In the genomic region with DNA sequence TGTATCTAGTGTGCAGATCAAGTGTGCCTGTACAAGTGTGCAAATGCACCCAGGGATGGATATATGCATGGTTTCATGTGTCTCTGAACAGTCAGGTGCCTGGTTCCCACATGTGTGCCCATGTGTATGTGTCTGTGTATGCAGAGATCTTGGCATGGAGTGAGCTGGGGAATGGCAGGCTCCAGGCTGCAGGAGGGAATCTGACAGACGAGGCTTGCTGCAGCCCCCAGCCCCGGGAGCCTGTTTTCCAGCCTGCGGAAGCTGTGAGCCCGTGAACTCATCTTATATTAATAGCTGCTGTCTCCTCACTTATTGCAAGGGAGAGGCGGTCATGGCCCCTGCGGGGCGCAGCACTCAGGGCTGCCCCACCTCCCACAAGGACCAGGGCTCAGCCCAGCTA, we compare ENCODE assay signal across 10 mouse cellular contexts. TPM values are rescaled to one million over a fixed set of nuclear protein-coding genes. Genes with fewer than 3 reads are reported as not detected.
DNase-seq lines count a peak whose midpoint lies in the region; ATAC-seq and TF ChIP-seq lines count a peak whose summit lies in the region.
"Had no signal": no experiment of that assay in that cellular context is flagged by ENCODE, and none has a peak within 500 bp of the region (broad histone marks: within the 10 kb centered on the region; RNA-seq: fewer than 3 reads in every experiment).

No protein-coding gene starts in this region.

- peak overlapping the region; percentile 27; the same call in 1 of the 2 replicates for H3K4me2 ChIP-seq in heart, embryonic 14.5 days (ENCODE audit: low read length)
- H3K4me2 ChIP-seq in embryonic facial prominence, embryonic 12.5 days (replicated peaks): no peak overlapping the region
- no peak overlapping the region for H3K4me2 ChIP-seq in hindbrain, embryonic 12.5 days (replicated peaks)
- no peak overlapping the region for H3K4me2 ChIP-seq in midbrain, embryonic 13.5 days (replicated peaks)

- no peaks in the 10 kb centered on the region for H3K36me3 ChIP-seq in heart, embryonic 14.5 days (ENCODE audit: control insufficient read depth, insufficient read depth, low read length)
- no peaks in the 10 kb centered on the region for H3K36me3 ChIP-seq in heart, adult 2 months (ENCODE audit: control insufficient read depth, insufficient read depth, low read length)
- no peaks in the 10 kb centered on the region for H3K36me3 ChIP-seq in embryonic facial prominence, embryonic 12.5 days
- no peaks in the 10 kb centered on the region for H3K36me3 ChIP-seq in hindbrain, embryonic 12.5 days
- no peaks in the 10 kb centered on the region for H3K36me3 ChIP-seq in midbrain, embryonic 13.5 days

- H3K27ac ChIP-seq in heart, embryonic 14.5 days (replicated peaks in 1 of 2; ENCODE audit: control insufficient read depth in 1 of 2, insufficient read depth in 1 of 2, low read depth in 2 of 2, low read length in 2 of 2): peak overlapping the region; percentile 61 to 65; a peak in 3 of 4 replicates
- no peak overlapping the region for H3K27ac ChIP-seq in heart, adult 2 months
- H3K27ac ChIP-seq in embryonic facial prominence, embryonic 12.5 days: 0 out of 2 replicates have a peak overlapping the region, but pooled peaks have one; percentile 2
- H3K27ac ChIP-seq in hindbrain, embryonic 12.5 days: peak overlapping the region; percentile 49; the same call in 1 of the 2 replicates
- peak overlapping the region; percentile 79 for H3K27ac ChIP-seq in midbrain, embryonic 13.5 days
- no peak overlapping the region for H3K27ac ChIP-seq in left cerebral cortex, adult 2 months

- H3K9ac ChIP-seq in heart, embryonic 14.5 days (ENCODE audit: low read length): peak overlapping the region; percentile 60
- no peak overlapping the region for H3K9ac ChIP-seq in heart, adult 2 months (ENCODE audit: low read depth, low read length)
- H3K9ac ChIP-seq in embryonic facial prominence, embryonic 12.5 days: no peak overlapping the region; the same call in 1 of the 2 replicates
- H3K9ac ChIP-seq in hindbrain, embryonic 12.5 days: no peak overlapping the region
- 0 out of 2 replicates have a peak overlapping the region, but pooled peaks have one; percentile 46 for H3K9ac ChIP-seq in midbrain, embryonic 13.5 days (replicated peaks)

- intact Hi-C loops in heart, adult 2 months (cut with DNase I): loop anchor here (5.0 kb wide), 1 partner anchor 192 kb away; the partner anchor contains the start of gene Ahdc1
- intact Hi-C loops in left cerebral cortex, adult 2 months (cut with DNase I): no loop called here

- no peak for ATAC-seq in heart, embryonic 14.5 days (ENCODE audit: insufficient number of reproducible peaks, insufficient read depth, low FRiP score, low read depth)
- no peak for ATAC-seq in embryonic facial prominence, embryonic 12.5 days (ENCODE audit: insufficient number of reproducible peaks, insufficient read depth, low FRiP score, low TSS enrichment)
- ATAC-seq in hindbrain, embryonic 12.5 days (ENCODE audit: low FRiP score): no peak
- ATAC-seq in midbrain, embryonic 13.5 days: no peak
- ATAC-seq: lung, postnatal 0 days had no signal

- TF ChIP-seq POLR2A in heart, adult 2 months (IDR thresholded peaks at IDR 0.05; ENCODE audit: insufficient read depth, low read depth, low read length): no peak

- no peak for TF ChIP-seq EP300 in heart, adult 2 months (IDR thresholded peaks at IDR 0.05; ENCODE audit: insufficient read depth, low read depth, low read length)

- H3K27me3 ChIP-seq in heart, embryonic 14.5 days (ENCODE audit: control insufficient read depth, insufficient read depth, low read length): no peaks in the 10 kb centered on the region
- H3K27me3 ChIP-seq in heart, adult 2 months (ENCODE audit: control insufficient read depth, insufficient read depth, low read length): no peaks in the 10 kb centered on the region
- no peaks in the 10 kb centered on the region for H3K27me3 ChIP-seq in embryonic facial prominence, embryonic 12.5 days
- H3K27me3 ChIP-seq in hindbrain, embryonic 12.5 days: peaks cover 11% of the 10 kb centered on the region; the same call in 1 of the 2 replicates
- H3K27me3 ChIP-seq in midbrain, embryonic 13.5 days: no peaks in the 10 kb centered on the region

- H3K9me3 ChIP-seq in heart, embryonic 14.5 days (ENCODE audit: control insufficient read depth, low read length): no peaks in the 10 kb centered on the region
- H3K9me3 ChIP-seq in embryonic facial prominence, embryonic 12.5 days: no peaks in the 10 kb centered on the region
- no peaks in the 10 kb centered on the region for H3K9me3 ChIP-seq in hindbrain, embryonic 12.5 days (replicated peaks)
- no peaks in the 10 kb centered on the region for H3K9me3 ChIP-seq in midbrain, embryonic 13.5 days

- TF ChIP-seq CTCF in heart, adult 2 months (IDR thresholded peaks at IDR 0.05): no peak
- no peak for TF ChIP-seq CTCF in left cerebral cortex, adult 2 months (IDR thresholded peaks at IDR 0.05)

- 17% methylated on average over 7 of the region's 7 CpGs for WGBS in heart, embryonic 14.5 days
- 30% methylated on average over 7 of the region's 7 CpGs for WGBS in heart, adult 2 months
- WGBS in embryonic facial prominence, embryonic 12.5 days: 37% methylated on average over 7 of the region's 7 CpGs
- WGBS in hindbrain, embryonic 12.5 days: 49% methylated on average over 7 of the region's 7 CpGs
- WGBS in midbrain, embryonic 13.5 days: 38% methylated on average over 7 of the region's 7 CpGs

- DNase-seq in heart, adult 2 months: no peak
- DNase-seq in adrenal gland, postnatal 25 days: no peak
- no peak for DNase-seq in frontal cortex, postnatal 25 days (ENCODE audit: low spot score in 2 of 2)
- no peak for DNase-seq in left cerebral cortex, adult 2 months (ENCODE audit: extremely low spot score in 1 of 2, low spot score in 2 of 2)
- DNase-seq: gastrocnemius, postnatal 25 days had no signal

- H3K4me1 ChIP-seq in heart, embryonic 14.5 days (ENCODE audit: control insufficient read depth in 2 of 2, insufficient read depth in 2 of 2, low read length in 2 of 2): peaks cover 29 to 33% of the 10 kb centered on the region in 2 experiments
- peaks cover 6% of the 10 kb centered on the region for H3K4me1 ChIP-seq in heart, adult 2 months (ENCODE audit: control insufficient read depth, insufficient read depth, low read length)
- peaks cover 37% of the 10 kb centered on the region for H3K4me1 ChIP-seq in embryonic facial prominence, embryonic 12.5 days
- peaks cover 39% of the 10 kb centered on the region for H3K4me1 ChIP-seq in hindbrain, embryonic 12.5 days
- H3K4me1 ChIP-seq in midbrain, embryonic 13.5 days (replicated peaks): peaks cover 41% of the 10 kb centered on the region

- no peaks in the 10 kb centered on the region for H3K79me2 ChIP-seq in heart, adult 2 months (replicated peaks; ENCODE audit: control insufficient read depth, insufficient read depth, low read length)

- H3K4me3 ChIP-seq in heart, embryonic 14.5 days (ENCODE audit: control insufficient read depth in 1 of 2, insufficient read depth in 1 of 2, low read depth in 1 of 2, low read length in 2 of 2): no peak overlapping the region
- H3K4me3 ChIP-seq in heart, adult 2 months: no peak overlapping the region
- no peak overlapping the region for H3K4me3 ChIP-seq in embryonic facial prominence, embryonic 12.5 days
- no peak overlapping the region for H3K4me3 ChIP-seq in hindbrain, embryonic 12.5 days
- H3K4me3 ChIP-seq in midbrain, embryonic 13.5 days (replicated peaks): no peak overlapping the region
- H3K4me3 ChIP-seq in left cerebral cortex, adult 2 months: no peak overlapping the region

RNA-seq across cellular contexts. Expression of gene Cd164l2, which starts 7.6 kb away (rescaled TPM):
- polyA plus RNA-seq in heart, embryonic 14.5 days (2014; fragmentation: Nextera tagmentation; extraction: Ambion mirVana): 0.42 and 0.82 TPM in 2 replicates
- not detected for total RNA-seq in heart, adult 2 months (2021)
- 0.53 and 0.66 TPM in 2 replicates for polyA plus RNA-seq in heart, adult 2 months (2012; rRNA removed)
- 2.2 and 3.7 TPM in 2 replicates for polyA plus RNA-seq in embryonic facial prominence, embryonic 12.5 days (2016; fragmentation: Nextera tagmentation; extraction: Ambion mirVana)
- 2.0 and 2.3 TPM in 2 replicates for polyA plus RNA-seq in hindbrain, embryonic 12.5 days (2016; fragmentation: Nextera tagmentation; extraction: Ambion mirVana)
- 0.67 and 1.3 TPM in 2 replicates for polyA plus RNA-seq in midbrain, embryonic 13.5 days (2015; fragmentation: Nextera tagmentation; extraction: Ambion mirVana)
- 1.4 and 1.5 TPM in 2 replicates for total RNA-seq in adrenal gland, postnatal 25 days (2021)
- 1 to 10 TPM; 7.3 to 7.7 TPM for total RNA-seq in left cerebral cortex, adult 2 months (2021)
- total RNA-seq: gastrocnemius, postnatal 25 days had no signal

RNA-seq across cellular contexts. Expression of gene Gpr3, which starts 8.0 kb away (rescaled TPM):
- polyA plus RNA-seq in heart, embryonic 14.5 days (2014; fragmentation: Nextera tagmentation; extraction: Ambion mirVana): 0.20 and 0.58 TPM in 2 replicates
- total RNA-seq in heart, adult 2 months (2021): under 1 TPM in 1 of 2 experiments, not detected in 1; 0.11 TPM
- 0.15 and 0.37 TPM in 2 replicates for polyA plus RNA-seq in heart, adult 2 months (2012; rRNA removed)
- 0.13 TPM in 1 of 2 replicates, not detected in the other for polyA plus RNA-seq in embryonic facial prominence, embryonic 12.5 days (2016; fragmentation: Nextera tagmentation; extraction: Ambion mirVana)
- polyA plus RNA-seq in hindbrain, embryonic 12.5 days (2016; fragmentation: Nextera tagmentation; extraction: Ambion mirVana): 0.08 and 0.35 TPM in 2 replicates
- polyA plus RNA-seq in midbrain, embryonic 13.5 days (2015; fragmentation: Nextera tagmentation; extraction: Ambion mirVana): 0.22 and 0.67 TPM in 2 replicates
- total RNA-seq in adrenal gland, postnatal 25 days (2021): not detected in 2 replicates
- 10 to 100 TPM; 12.5 to 15.6 TPM for total RNA-seq in left cerebral cortex, adult 2 months (2021)
- total RNA-seq: gastrocnemius, postnatal 25 days had no signal
- polyA plus RNA-seq: lung, postnatal 0 days had no signal

RNA-seq across cellular contexts. Expression of gene Map3k6, which starts 36.2 kb away (rescaled TPM):
- polyA plus RNA-seq in heart, embryonic 14.5 days (2014; fragmentation: Nextera tagmentation; extraction: Ambion mirVana): 1.6 and 2.3 TPM in 2 replicates
- total RNA-seq in heart, adult 2 months (2021): 10 to 100 TPM; 16.3 to 27.3 TPM
- 12.0 and 15.7 TPM in 2 replicates for polyA plus RNA-seq in heart, adult 2 months (2012; rRNA removed)
- 2.6 and 2.7 TPM in 2 replicates for polyA plus RNA-seq in embryonic facial prominence, embryonic 12.5 days (2016; fragmentation: Nextera tagmentation; extraction: Ambion mirVana)
- 1.9 and 2.3 TPM in 2 replicates for polyA plus RNA-seq in hindbrain, embryonic 12.5 days (2016; fragmentation: Nextera tagmentation; extraction: Ambion mirVana)
- 0.79 and 2.3 TPM in 2 replicates for polyA plus RNA-seq in midbrain, embryonic 13.5 days (2015; fragmentation: Nextera tagmentation; extraction: Ambion mirVana)
- total RNA-seq in adrenal gland, postnatal 25 days (2021): 15.7 and 20.1 TPM in 2 replicates
- 10 to 100 TPM in 1 of 2 experiments, 1 to 10 TPM in 1; 5.3 to 10.6 TPM for total RNA-seq in left cerebral cortex, adult 2 months (2021)

RNA-seq across cellular contexts. Expression of gene Sytl1, which starts 58.5 kb away (rescaled TPM):
- 0.34 and 0.42 TPM in 2 replicates for polyA plus RNA-seq in heart, embryonic 14.5 days (2014; fragmentation: Nextera tagmentation; extraction: Ambion mirVana)
- under 1 TPM; 0.29 to 0.61 TPM for total RNA-seq in heart, adult 2 months (2021)
- polyA plus RNA-seq in heart, adult 2 months (2012; rRNA removed): 0.53 and 0.80 TPM in 2 replicates
- 2.3 and 2.8 TPM in 2 replicates for polyA plus RNA-seq in embryonic facial prominence, embryonic 12.5 days (2016; fragmentation: Nextera tagmentation; extraction: Ambion mirVana)
- polyA plus RNA-seq in hindbrain, embryonic 12.5 days (2016; fragmentation: Nextera tagmentation; extraction: Ambion mirVana): 0.67 and 1.2 TPM in 2 replicates
- polyA plus RNA-seq in midbrain, embryonic 13.5 days (2015; fragmentation: Nextera tagmentation; extraction: Ambion mirVana): 0.40 and 0.66 TPM in 2 replicates
- total RNA-seq in adrenal gland, postnatal 25 days (2021): 1.9 and 2.0 TPM in 2 replicates
- 1 to 10 TPM; 3.0 TPM for total RNA-seq in left cerebral cortex, adult 2 months (2021)

Comparison
In these comparisons a context has a peak if more than half of its experiments do, and no peak if none do; other contexts are left out.
1. H3K27ac ChIP-seq: peak in heart, embryonic 14.5 days (2 of 2), embryonic facial prominence, embryonic 12.5 days (single experiment), hindbrain, embryonic 12.5 days (single experiment) and midbrain, embryonic 13.5 days (single experiment); none in heart, adult 2 months (single experiment) and left cerebral cortex, adult 2 months (single experiment).
2. H3K9ac ChIP-seq: peak in heart, embryonic 14.5 days (single experiment) and midbrain, embryonic 13.5 days (single experiment); none in heart, adult 2 months (single experiment), embryonic facial prominence, embryonic 12.5 days (single experiment) and hindbrain, embryonic 12.5 days (single experiment).